Mouse (Mus musculus): ENCODE measurements at regions not wholly inside any gene's neighbourhood (a gene's known extent, or its start where the extent isn't known, plus 50 kb on each side); places are given as distances from the start of the nearest gene placed in this dataset.

DNA sequence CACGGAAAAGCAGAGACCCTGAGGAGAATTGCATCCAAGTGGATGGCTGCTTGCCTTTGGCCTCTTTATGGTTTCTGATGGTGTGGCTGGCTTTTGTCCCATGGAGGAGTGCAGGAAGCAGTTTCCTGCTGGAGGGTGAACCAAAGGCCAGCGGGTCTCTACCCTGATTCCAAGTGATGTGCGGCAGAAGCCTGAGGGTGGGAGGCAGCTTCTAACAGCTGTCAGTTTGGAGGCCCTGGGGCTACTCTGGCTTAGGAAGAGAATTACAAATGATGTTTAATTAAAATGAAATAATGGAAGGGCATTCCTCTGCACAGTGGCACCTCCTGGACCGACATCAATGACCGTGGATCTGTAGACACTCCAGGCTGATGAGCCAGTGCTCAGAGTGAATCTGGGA lies 545.0 kb downstream of the Slc4a3 start:
- no peak for DNase-seq

- DNase-seq, result peak; percentile 8
These were observed 567.2 kb downstream of the Slc4a3 start for GRCm38 (mm10) chr1:76113281-76113680.

- DNase-seq, result no peak
These were observed 574.8 kb downstream of the Slc4a3 start for GRCm38 (mm10) chr1:76120840-76121239.

- no peak for DNase-seq
These were observed 584.3 kb downstream of the Slc4a3 start for GRCm38 (mm10) chr1:76130353-76130752.

GRCm38 (mm10) chr1:76136810-76137209 lies 590.7 kb downstream of the Slc4a3 start:
- DNase-seq, result no peak

- DNase-seq, result no peak
These were observed 591.6 kb downstream of the Slc4a3 start for GRCm38 (mm10) chr1:76137701-76138100.

- no peak for DNase-seq
These were observed 597.5 kb downstream of the Slc4a3 start for GRCm38 (mm10) chr1:76143516-76143915.

- no peak for DNase-seq
These were observed 602.9 kb downstream of the Slc4a3 start for GRCm38 (mm10) chr1:76148963-76149362.

- DNase-seq, result no peak
These were observed 610.2 kb downstream of the Slc4a3 start for GRCm38 (mm10) chr1:76156291-76156690.

DNA sequence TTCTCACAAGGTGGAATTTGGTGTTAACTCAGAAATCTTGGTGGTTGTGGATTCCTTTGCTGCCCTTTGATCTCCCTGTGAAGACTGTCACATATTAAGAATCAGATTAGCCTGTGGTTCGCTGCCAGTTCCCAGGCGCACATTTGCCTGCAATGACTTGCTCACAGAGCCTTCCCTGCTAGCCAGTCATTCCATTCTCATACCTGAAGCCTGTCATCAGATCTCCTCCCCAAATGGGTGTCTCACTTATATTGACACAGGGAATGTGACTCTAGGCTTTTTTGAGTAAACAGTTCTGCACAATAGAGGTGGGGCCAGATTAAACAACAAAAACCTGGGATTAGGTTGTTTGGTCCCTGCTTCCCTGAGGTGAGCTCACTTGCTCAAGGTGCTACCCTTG lies 621.4 kb downstream of the Slc4a3 start:
- peak; percentile 9 for DNase-seq

DNA sequence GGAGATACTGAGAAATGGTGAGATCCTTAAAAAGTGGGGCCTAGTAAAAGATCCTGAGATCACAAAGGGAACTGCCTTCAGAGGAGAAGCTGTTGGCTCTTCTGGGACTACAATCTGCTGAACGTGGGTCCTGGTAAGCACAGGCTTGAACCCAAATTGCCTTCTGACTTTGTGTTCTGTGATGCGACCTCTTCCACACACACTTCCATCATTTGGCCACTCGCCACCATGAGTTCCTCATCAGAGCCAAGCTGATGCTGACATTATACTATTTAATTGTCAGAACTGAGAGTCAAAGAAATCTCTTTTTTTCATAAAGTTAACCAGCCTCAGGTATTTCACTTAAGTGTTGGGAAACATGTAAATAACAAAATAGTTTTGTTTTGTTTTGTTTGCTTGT lies 635.1 kb downstream of the Slc4a3 start:
- DNase-seq, result peak; percentile 10

DNA sequence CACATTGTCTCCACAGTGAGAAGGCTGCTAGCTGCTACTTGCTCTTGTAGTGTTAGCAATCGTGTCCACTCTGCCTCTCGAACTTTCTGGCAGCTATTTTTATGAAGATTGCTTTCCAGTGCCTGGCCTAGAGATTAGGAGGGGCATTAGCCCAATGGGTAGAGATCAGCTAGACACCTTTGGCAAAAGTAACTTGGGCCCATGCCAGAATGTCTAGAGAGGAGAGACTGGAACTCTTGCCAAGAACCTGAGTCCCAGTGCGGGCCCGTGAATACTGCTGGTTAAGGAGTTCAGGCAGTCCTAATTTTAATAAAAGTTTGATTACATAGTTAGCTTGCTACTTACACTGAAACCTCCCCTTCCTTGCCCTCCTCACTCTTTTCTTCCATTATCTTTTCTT lies 648.8 kb downstream of the Slc4a3 start:
- peak; percentile 23 for DNase-seq

GRCm38 (mm10) chr1:76197651-76198050 lies 651.6 kb downstream of the Slc4a3 start:
- no peak for DNase-seq

- no peak for DNase-seq
These were observed 654.8 kb downstream of the Slc4a3 start for GRCm38 (mm10) chr1:76200906-76201305.

DNA sequence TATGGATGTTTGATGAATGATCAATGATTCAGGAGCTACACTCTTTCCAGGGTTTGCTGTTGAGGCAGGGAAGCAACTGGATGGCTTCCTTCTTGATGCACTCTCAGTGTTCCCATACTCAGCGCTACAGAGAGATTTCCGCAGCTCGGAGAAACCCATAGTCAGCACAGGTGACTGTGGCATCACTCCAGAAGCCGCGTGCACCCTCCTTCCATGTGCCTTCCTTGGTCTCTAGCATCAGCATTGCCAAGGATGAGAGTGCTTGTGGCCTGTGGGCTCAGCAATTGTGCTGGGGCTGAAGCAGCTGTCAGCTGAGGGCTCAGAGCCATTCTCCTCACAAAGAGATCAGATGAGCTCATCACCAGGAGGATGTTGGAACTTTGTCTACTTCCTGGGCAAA lies 666.4 kb downstream of the Slc4a3 start:
- DNase-seq, result no peak

- DNase-seq, result no peak
These were observed 698.7 kb downstream of the Slc4a3 start for GRCm38 (mm10) chr1:76244721-76245120.

DNA sequence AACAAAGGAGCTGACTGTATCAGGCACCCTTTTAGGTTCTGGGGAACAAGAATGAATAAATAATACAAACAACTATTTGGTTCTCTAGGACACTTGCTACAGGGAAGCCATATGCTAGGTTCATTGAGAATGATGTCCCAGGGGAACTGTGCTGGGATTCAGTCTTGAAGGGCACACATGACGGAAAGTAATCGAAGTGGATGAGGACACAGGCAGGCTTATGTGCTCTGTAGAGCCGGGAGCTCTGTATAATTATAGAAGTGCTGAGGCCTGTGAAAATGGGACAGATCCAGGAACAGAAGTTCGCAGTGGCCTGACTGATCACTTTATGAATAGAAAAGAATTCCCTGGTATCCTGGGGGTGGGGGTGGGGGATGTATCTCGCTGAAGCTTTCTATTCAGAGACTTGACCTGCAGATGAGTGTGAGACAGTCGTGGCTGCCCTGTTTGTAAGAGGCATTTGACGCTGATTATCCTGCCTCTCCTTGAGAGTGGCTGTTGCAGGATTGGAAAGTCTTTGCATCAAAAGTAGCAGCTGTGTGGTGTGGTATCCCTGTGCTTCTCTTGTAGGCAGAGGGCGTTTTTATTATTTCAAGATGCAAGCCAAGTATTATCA lies 700.2 kb downstream of the Slc4a3 start:
- no peak for DNase-seq

GRCm38 (mm10) chr1:76247126-76247525 lies 701.1 kb downstream of the Slc4a3 start:
- no peak for DNase-seq

- DNase-seq, result no peak
These were observed 712.2 kb downstream of the Slc4a3 start for GRCm38 (mm10) chr1:76258217-76258616.

GRCm38 (mm10) chr1:76276148-76276547 lies 730.1 kb downstream of the Slc4a3 start:
- DNase-seq, result peak; percentile 65

DNA sequence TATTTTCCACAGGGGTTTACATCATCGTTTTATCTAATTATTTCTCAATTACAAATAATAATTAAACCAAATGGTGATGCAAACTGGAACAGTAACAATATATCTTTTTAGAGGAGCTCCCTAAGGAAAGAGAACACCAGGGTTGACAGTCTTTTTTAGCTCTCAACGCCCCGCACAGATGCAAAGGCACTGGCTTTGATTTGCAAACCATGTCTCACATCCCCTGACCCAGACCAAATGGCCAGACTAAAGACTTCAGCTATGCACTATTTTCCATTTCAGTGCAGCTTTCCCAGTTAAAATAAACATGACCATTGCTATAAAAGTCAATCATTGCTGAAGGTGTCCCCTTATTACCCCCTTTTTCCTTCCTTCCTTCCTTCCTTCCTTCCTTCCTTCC lies 730.6 kb downstream of the Slc4a3 start:
- peak; percentile 6 for DNase-seq

DNA sequence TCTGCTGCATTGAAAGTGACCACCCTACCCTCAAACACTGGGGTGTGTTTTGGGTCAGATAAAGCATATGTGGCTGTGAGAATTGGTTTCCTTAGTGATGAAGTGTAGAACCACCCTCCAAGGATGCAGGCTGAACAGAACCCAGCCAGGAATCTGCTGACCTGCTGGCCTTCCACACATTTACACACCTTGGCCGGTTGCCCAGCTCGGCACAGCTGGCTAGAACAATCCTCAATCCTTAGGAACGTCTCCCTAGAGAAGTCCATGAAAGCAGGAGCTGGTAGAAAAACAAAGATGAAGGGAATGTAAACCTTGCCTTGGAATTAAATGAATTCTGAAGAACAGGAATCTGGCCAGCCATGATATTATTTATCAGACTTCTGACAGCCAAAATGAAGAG lies 737.3 kb downstream of the Slc4a3 start:
- DNase-seq, result peak; percentile 67

GRCm38 (mm10) chr1:76322943-76323559 lies 777.0 kb downstream of the Slc4a3 start:
- DNase-seq, result no peak

GRCm38 (mm10) chr1:76323592-76323991 lies 777.5 kb downstream of the Slc4a3 start:
- DNase-seq, result no peak

GRCm38 (mm10) chr1:76336011-76336410 lies 789.9 kb downstream of the Slc4a3 start:
- no peak for DNase-seq

All from kidney, postnatal 10 days (tissue).